Mouse (Mus musculus): ENCODE results near the gene Chgb. TPM values are rescaled to one million over a fixed set of nuclear protein-coding genes. Genes with fewer than 3 reads are reported as not detected.

Gene Chgb
- total RNA-seq, 2 experiments from 2014 or later = 295 to 348 TPM

Other genes starting within 250 kb of the Chgb start
- gene Gpcpd1, start 193.5 kb upstream of the Chgb start, total RNA-seq (2021) = 10 to 100 TPM; 63.8 to 67.2 TPM
- 10 to 100 TPM in 1 of 2 experiments, 1 to 10 TPM in 1; 9.7 to 11.4 TPM for gene Shld1, start 94.3 kb upstream of the Chgb start, total RNA-seq (2021)
- 10 to 100 TPM; 27.9 to 32.4 TPM for gene Trmt6, start 34.8 kb downstream of the Chgb start, total RNA-seq (2021)
- 1 to 10 TPM; 3.3 to 4.2 TPM for gene Mcm8, start 34.9 kb downstream of the Chgb start, total RNA-seq (2021)
- 10 to 100 TPM; 41.2 to 49.4 TPM for gene Crls1, start 65.4 kb downstream of the Chgb start, total RNA-seq (2021)
- under 1 TPM; 0.43 to 0.47 TPM for gene Lrrn4, start 99.6 kb downstream of the Chgb start, total RNA-seq (2021)
- under 1 TPM; 0.27 to 0.48 TPM for gene Fermt1, start 164.6 kb downstream of the Chgb start, total RNA-seq (2021)